Mouse (Mus musculus): ENCODE measurements at regions not wholly inside any gene's neighbourhood (a gene's known extent, or its start where the extent isn't known, plus 50 kb on each side); places are given as distances from the start of the nearest gene placed in this dataset.

DNA sequence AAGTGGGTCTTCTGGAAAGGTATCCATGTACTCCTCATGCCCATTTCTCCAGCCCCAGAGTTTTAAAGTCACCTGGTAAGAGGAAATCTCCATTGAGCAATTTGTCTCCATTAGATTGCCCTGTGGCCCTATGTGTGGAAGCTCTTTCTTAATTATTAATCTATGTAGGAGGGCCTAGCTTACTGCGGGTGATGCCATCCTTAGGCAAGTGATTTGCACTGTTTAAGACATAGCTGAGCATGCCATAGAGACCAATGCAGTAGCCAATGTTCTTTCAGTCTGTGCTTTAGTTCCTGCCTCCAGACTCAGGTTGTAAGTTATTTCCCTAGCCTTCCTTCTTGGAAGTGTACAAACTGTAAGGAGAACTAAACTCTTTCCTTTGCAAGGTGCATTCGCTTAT lies 661.0 kb downstream of the Hdgfl1 start:
- TF ChIP-seq CTCF (IDR thresholded peaks at IDR 0.05; ENCODE audit: low read depth) (no peak), EP300 (IDR thresholded peaks at IDR 0.05; ENCODE audit: low read depth) (no peak)

Data from heart, postnatal 0 days (tissue).